Mouse (Mus musculus): ENCODE measurements at regions not wholly inside any gene's neighbourhood (a gene's known extent, or its start where the extent isn't known, plus 50 kb on each side); places are given as distances from the start of the nearest gene placed in this dataset.

- TF ChIP-seq CTCF (IDR thresholded peaks at IDR 0.05) (no peak), POLR2A (IDR thresholded peaks at IDR 0.05; ENCODE audit: insufficient read depth, low read depth, low read length) (no peak), EP300 (IDR thresholded peaks at IDR 0.05; ENCODE audit: insufficient read depth, low read depth, low read length) (no peak)
Observed at GRCm38 (mm10) chr1:154952679-154953078, 68.4 kb upstream of the Cacna1e start.

Data from heart, adult 2 months (tissue).